Mouse (Mus musculus) cerebellum, adult (tissue): ENCODE results near the gene Poln.

Experiments used
- ATAC-seq: cut with Nextera tagmentation; 2 replicates; pipeline ENCODE4 v1.9.2; 2017; ENCODE audit warnings: mild to moderate bottlenecking, moderate library complexity, mixed read lengths; ENCODE audit not compliant: insufficient number of reproducible peaks, low FRiP score, low TSS enrichment

The Poln gene

GRCm38 (mm10) chr5:34132731-34133130, 36.5 kb downstream of the Poln start:
- no peak for ATAC-seq

DNA sequence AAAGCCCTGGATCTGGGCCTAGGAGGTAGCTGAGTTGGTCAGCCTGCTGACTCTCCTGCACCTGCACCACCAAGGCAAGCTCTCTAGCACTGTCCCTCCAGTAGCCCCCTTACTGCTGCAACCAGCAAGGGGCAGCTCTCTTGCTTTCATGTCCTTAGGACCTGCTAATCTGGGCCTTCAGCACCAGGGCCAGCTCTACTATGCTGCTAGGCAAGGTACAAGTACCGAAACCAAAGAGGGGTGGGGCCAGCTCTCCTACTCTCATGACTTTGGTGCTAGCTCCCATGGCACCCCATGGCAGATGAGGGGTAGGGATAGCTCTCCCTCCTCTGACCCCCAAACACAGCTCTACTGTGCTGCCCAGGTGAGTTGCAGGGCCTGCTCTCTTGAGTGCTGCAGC, 45.1 kb downstream of the Poln start:
- ATAC-seq, result no peak

- ATAC-seq, result no peak
Observed at GRCm38 (mm10) chr5:34119121-34119856, 50.0 kb downstream of the Poln start.

GRCm38 (mm10) chr5:34105681-34106080, 63.6 kb downstream of the Poln start:
- no peak for ATAC-seq

DNA sequence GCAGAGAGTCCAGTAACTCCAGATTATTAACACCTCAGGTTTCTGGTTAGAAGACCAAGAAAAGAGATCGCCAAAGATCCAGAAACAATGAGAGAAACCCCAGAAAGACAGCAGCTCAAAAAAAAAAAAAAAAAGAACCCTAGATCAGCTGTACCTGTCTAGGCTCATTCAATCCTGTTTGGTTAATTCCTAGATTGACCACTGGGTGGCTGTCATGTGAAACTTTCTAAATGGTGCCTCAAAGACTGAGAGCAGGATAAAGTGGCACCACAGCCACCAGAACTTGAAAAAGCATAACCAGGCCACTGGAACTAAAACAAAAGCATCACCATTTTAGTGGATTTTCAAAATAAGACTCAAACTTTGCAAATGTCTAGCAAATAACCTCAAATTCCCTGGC, 71.9 kb downstream of the Poln start:
- ATAC-seq, result no peak

DNA sequence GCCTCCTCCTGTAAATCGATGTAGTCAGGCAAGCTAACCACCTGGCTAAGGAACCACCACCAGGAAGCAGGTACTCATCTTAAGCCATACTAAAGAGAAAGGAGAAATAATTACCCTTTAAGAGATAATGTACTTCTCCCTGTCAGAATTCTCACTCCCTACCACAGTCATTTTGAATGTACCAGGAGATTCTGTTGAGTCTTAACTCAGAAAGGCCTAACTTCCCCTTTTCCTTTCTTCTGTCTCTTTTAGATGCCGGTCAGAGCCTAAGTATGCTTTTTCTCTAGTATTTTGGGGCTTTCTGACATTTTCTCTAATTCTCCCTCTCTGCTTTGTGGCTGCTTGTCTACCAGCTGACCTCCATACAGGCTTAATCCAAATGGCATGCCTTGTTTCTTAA, 76.2 kb downstream of the Poln start:
- ATAC-seq, result no peak

DNA sequence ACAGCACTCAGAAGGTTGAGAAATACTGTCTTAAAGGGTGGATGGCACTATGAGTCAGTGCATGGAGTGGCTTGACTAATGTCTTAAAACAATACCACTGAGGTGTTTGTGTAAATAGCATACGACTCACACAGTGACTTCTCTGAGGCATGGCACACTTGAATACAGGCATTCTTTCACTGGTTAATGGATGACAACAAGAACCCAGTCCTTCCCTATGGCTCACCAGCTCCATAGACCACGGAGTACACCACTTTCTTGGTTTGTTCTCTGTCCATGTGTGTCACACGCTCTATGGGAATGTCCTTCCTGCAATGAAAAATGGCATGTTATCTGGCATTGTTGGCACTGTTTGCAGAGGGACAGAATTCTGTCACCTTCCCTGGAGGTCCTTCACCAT, 136.7 kb downstream of the Poln start:
- no peak for ATAC-seq

DNA sequence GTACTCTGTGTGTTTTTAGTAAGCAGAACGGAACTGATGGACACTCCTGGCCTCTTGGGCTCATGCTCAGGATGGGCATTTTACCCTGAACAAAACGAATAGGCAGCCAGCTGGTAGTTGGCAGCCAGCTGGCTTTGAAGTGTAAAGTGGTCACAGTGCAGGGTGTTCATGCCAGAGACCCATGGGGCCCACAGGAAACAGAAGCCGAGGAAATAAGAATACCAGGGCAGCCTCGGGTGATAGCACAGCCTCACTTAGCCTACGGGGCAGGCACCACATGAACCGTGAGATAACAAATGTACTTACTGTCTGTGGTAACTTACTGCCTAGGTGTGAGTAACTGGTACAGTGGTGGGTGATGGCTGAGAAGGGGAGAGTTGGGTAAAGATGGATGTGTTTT, 138.2 kb downstream of the Poln start:
- no peak for ATAC-seq

DNA sequence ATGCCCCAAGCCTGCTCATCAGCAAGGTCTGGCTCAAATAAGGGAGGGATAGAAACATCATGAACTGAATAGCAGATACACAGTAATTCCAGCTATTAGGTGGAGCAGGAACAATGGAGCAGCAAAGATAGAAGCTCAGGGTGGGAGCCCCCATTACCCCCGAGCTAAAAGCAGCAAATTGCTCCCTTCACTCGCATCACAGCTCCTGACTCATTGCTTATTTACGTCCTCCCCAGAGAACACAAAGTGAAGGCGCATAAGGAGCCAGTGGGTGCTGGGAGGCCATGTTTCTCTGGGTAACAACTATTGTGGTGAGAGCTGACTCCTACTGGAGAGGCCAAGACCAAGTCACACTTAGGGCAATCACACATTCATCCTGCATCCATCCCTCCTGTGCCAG, 139.1 kb downstream of the Poln start:
- no peak for ATAC-seq

DNA sequence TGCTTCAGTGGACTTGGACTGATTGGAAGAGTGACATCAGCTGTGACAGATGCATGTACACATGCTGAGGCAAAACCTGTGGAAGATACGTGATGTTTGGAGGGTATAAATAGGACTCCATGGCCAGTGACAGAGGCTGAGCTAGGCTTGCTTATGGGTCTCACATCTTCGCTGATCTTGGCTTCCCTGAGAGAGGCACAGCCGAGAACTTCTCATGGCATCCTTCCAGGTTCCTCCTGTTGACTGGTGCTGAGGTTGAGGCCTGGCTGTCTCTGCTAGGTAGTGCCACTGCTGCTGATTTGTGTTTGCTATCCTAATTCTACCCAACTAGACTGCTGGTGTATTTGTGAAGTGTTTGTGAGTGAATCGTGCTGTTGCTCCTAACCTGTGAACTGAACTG, 150.3 kb downstream of the Poln start:
- ATAC-seq, result no peak

DNA sequence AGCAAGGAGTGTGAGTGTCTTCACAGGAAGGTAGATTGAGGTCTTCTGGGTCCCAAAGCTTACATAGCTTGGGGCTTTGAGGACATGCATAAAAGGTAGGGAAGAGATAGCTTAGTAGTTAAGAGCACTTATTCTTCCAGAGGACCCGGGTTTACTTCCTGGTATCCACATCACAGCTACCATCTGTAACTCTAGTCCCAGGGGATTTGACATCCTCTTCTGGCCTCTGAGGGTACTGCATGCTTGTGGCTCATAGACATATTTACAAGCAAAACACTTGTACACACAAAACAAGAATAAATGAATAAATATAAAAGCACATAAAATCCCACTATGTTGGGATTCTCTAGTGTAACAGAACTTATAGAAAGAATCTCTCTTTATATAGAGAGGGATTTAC, 154.6 kb downstream of the Poln start:
- no peak for ATAC-seq

GRCm38 (mm10) chr5:34007392-34007941, 161.8 kb downstream of the Poln start:
- ATAC-seq, result no peak

DNA sequence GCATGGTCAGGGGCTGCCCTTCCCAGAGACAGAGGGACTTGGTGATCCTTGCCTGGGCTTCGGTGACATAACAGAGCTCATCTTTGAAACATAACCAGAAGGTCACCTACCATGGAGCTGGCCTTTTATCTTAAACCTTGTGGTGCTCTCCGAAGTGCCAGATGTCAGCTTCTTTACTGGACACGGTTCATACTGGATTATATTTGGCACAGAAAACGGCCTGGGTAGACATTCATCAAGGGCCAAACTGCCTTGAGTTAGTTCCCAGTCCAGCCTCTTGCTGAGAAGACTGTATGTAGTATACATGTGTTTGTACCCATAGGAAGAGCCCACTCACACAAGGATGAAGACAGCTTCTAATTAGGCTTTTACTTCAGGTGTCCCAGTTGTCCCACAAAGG, 162.4 kb downstream of the Poln start:
- no peak for ATAC-seq

GRCm38 (mm10) chr5:34004618-34005017, 164.6 kb downstream of the Poln start:
- no peak for ATAC-seq

DNA sequence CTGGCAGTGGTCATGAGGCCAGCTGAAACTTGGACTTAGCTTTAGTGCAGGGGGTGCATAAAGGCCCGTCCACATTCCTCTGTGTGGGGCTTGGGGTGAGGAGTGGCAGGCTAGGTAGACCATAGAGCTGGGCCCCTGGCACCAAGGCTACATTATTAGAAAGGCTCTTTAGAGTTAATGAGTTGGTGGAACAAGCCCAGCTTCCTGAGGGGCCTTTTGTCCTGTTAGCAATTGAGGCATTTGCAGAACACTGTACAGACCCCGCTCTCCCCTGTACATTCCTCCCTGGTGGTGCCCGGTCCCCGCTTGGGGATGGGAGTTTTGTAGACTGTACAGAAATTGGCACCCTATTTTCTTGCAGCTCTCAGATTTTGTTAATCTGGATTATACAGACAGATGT, 166.6 kb downstream of the Poln start:
- ATAC-seq, result no peak

- no peak for ATAC-seq
Observed at GRCm38 (mm10) chr5:34001401-34001800, 167.8 kb downstream of the Poln start.

DNA sequence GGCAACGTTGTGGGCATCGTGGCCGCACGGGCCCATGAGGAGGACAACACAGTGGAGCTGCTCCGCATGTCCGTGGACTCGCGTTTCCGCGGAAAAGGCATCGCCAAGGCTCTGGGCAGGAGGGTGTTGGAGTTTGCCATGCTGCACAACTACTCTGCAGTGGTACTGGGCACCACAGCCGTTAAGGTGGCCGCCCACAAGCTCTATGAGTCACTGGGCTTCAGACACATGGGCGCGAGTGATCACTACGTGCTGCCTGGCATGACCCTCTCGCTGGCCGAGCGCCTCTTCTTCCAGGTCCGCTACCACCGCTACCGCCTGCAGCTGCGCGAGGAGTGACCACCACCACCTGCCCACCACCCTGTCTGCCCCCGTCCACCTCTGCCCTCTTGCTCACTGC, 168.4 kb downstream of the Poln start:
- ATAC-seq, result no peak

GRCm38 (mm10) chr5:33999466-34000090, 169.7 kb downstream of the Poln start:
- no peak for ATAC-seq

- no peak for ATAC-seq
Observed at GRCm38 (mm10) chr5:33998505-33998877, 170.8 kb downstream of the Poln start.

GRCm38 (mm10) chr5:33997829-33998504, 171.3 kb downstream of the Poln start:
- ATAC-seq, result no peak

DNA sequence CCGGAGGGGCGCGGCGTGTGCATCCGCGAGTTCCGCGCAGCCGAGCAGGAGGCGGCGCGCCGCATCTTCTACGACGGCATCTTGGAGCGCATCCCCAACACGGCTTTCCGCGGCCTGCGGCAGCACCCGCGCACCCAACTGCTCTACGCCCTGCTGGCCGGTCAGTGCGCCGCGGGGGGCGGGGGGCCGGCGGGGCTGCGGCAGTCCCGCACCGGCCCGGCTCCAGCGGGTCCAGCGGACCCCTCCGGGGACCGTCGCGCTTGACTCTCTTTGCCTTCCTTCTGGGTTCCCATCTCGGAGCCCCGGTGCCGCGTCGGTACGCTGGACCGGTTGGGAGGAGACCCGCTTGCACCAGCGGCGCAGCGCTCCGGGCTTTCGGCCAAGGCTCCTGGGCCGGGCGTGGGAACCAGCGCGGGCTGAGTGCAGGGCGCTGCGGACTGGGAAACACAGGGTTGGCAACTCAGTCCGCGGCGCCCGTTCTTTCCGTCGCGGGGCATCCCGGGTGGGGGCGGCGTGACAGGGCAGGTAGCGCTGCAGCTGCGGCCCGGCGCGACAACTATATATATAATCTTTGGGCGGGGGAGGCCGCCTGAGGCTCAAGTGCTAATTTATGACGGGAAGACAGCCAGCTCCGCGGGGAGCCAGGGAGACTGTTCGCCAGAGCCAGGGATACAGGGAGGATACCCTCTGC, 172.1 kb downstream of the Poln start:
- ATAC-seq, result no peak
